Mouse (Mus musculus) ES-Bruce4 (cell line): Measurements from ENCODE around the gene Ribc2. TPM values are rescaled to one million over a fixed set of nuclear protein-coding genes. Genes with fewer than 3 reads are reported as not detected.

Source experiments
- H3K27ac ChIP-seq: 2 replicates; pipeline ENCODE4 v1.5.1; 2012; ENCODE audit warnings: low read length, inconsistent platforms; ENCODE audit not compliant: insufficient read depth
- H3K27me3 ChIP-seq: 2 replicates; pipeline ENCODE4 v1.6.1; 2012; ENCODE audit warnings: mild to moderate bottlenecking, low read length, inconsistent platforms; ENCODE audit not compliant: control insufficient read depth, poor library complexity, insufficient read depth, severe bottlenecking
- H3K36me3 ChIP-seq: 2 replicates; pipeline ENCODE4 v1.6.1; 2012; ENCODE audit warnings: inconsistent platforms, mild to moderate bottlenecking, low read length, moderate library complexity; ENCODE audit not compliant: control insufficient read depth, poor library complexity, insufficient read depth, severe bottlenecking
- H3K4me1 ChIP-seq: one replicate; pipeline ENCODE4 v1.8.1; 2011; ENCODE audit warnings: low read length; ENCODE audit not compliant: control insufficient read depth, insufficient read depth
- H3K4me3 ChIP-seq: 2 replicates; pipeline ENCODE4 v1.5.1; 2011; ENCODE audit warnings: low read depth, mild to moderate bottlenecking, low read length
- H3K9ac ChIP-seq: 2 replicates; pipeline ENCODE4 v1.6.1; 2012; ENCODE audit warnings: low read depth, mild to moderate bottlenecking, inconsistent platforms; ENCODE audit not compliant: poor library complexity, severe bottlenecking
- H3K9me3 ChIP-seq: replicated peaks from 2 replicates; pipeline ENCODE4 v1.6.1; 2012; ENCODE audit warnings: mild to moderate bottlenecking, low read length, inconsistent platforms; ENCODE audit not compliant: control insufficient read depth, poor library complexity, insufficient read depth, severe bottlenecking
- CTCF ChIP-seq: IDR thresholded peaks from one replicate; pipeline ENCODE4 v1.8.1; 2011; ENCODE audit warnings: low read depth, low read length
- EP300 ChIP-seq: IDR thresholded peaks from 2 replicates; pipeline ENCODE4 v1.6.1; 2011; ENCODE audit warnings: low read depth, low read length; ENCODE audit not compliant: insufficient read depth
- POLR2A ChIP-seq: IDR thresholded peaks from one replicate; pipeline ENCODE4 v1.8.1; 2011; ENCODE audit warnings: low read length; ENCODE audit not compliant: insufficient read depth
- polyA plus RNA-seq: library from polyadenylated mRNA; stranded (reverse); fragments of >200 nt; gene quantifications from 2 replicates; pipeline ENCODE4 v1.2.4, GENCODE M21; 2011; ENCODE audit warnings: low read depth; ENCODE audit not compliant: missing spikeins, insufficient read depth, insufficient read length

The Ribc2 gene
- polyA plus RNA-seq, result not detected in 2 replicates

DNA sequence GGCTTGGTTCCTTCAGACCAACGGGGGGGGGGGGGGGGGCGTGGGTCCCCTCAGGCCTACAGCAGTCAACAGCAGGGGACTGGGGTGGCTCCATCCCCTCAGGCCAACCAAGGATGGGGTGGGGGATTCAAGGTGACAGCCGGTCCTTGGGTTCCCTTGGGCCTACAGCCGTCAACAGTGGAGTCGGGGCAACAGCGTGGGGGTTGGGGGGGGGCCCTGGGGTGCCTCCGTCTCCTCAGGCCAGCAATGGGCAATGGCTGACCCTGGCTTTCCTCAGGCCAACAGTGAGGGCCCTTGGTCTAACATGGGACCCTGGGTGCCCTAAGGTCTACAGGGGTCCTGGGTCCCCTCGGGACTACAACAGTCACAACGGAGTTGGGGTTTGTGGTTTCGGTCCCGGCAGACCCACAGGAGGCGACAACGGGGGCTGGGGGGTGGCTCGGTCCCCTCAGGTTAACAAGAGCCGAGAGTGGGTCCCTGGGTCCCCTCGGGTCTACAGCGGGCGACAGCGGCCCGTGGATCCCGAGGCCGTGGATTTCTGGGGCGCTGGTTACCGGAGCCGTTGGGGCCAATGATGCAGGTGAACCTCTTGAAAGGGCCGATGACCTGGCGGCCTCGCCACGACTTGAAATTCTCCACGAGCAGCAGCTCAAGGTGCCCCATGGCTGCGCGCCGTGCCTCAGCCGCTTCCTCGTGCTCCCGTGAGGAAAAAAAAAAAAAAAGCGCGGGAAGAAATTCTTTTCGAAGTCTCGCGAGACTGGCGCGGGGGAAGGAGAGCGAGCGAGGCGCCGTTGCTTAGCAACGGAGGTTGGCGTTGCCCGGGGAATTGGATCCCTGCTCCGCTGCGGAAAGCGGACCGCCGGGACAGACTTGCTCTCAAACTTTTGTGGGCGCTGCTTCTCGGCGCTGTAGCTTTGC is at the start of gene Ribc2, which contains the start of gene Smc1b:
TSS of gene Ribc2 (plus strand) at position 804 of the 918 bp plus-strand sequence.
TSS of gene Smc1b (minus strand) at position 690 of the 918 bp plus-strand sequence.
- H3K4me3 ChIP-seq, result peak within 1 kb of the TSS; percentile 43
- H3K36me3 ChIP-seq, result no peaks in the 10 kb centered on the region
- no peaks in the 10 kb centered on the region for H3K9me3 ChIP-seq
- H3K27ac ChIP-seq, result no peak within 1 kb of the TSS
- TF ChIP-seq POLR2A (no peak), EP300 (no peak), CTCF (no peak)
- no peaks in the 10 kb centered on the region for H3K4me1 ChIP-seq
- no peaks in the 10 kb centered on the region; the same call in none of the 2 replicates for H3K27me3 ChIP-seq
- H3K9ac ChIP-seq, result peak within 1 kb of the TSS; percentile 44

GRCm38 (mm10) chr15:85085641-85086040 is 46.2 kb upstream of the Ribc2 start:
- Histone ChIP-seq H3K27ac (no peak overlapping the region), H3K9ac (no peak overlapping the region), H3K36me3 (no peaks in the 10 kb centered on the region), H3K4me1 (no peaks in the 10 kb centered on the region), H3K9me3 (no peaks in the 10 kb centered on the region), H3K27me3 (no peaks in the 10 kb centered on the region), H3K4me3 (peak overlapping the region; percentile 12; the same call in 1 of the 2 replicates)
- TF ChIP-seq CTCF, result no peak
- no peak for TF ChIP-seq EP300
- TF ChIP-seq POLR2A, result no peak

DNA sequence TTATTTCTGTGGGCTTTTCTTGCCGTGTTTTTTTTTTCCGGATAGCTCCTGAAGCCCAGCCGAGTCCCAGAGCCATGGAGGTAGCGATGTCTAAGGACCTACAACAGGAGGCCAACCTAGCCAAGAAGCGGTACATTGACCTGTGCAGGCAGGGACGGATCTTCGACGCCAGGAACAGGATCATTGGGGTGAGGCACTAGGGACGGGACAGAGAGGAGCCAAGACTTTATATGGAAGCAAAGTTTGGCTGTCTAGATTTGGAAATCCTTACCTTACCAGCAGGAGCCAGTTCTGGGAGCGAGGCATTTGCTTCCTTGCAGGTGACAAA is 279 bp downstream of the Ribc2 start:
- TF ChIP-seq CTCF (no peak), POLR2A (no peak)

DNA sequence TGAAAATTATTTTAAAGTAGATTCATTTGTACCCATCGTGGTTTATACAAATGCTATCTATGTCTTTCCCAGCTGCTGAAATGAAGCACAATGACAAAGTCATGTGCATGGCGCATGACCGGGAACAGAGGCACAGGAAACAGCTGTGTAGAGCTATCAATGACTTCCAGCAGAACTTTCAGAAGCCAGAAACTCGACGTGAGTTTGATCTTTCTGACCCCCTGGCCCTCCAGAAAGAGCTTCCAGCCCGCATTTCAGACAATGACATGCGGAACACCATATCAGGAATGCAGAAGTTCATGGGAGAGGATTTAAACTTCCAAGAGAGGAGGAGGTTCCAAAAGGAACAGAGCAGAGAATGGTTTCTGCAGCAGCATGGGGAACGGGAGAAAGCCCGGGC is 3.3 kb downstream of the Ribc2 start:
- no peaks in the 10 kb centered on the region; the same call in none of the 2 replicates for H3K27me3 ChIP-seq
- H3K27ac ChIP-seq, result no peak overlapping the region
- H3K4me1 ChIP-seq, result no peaks in the 10 kb centered on the region
- no peaks in the 10 kb centered on the region for H3K9me3 ChIP-seq
- H3K36me3 ChIP-seq, result no peaks in the 10 kb centered on the region
- TF ChIP-seq EP300 (no peak), POLR2A (no peak), CTCF (no peak)
- no peak overlapping the region for H3K9ac ChIP-seq
- H3K4me3 ChIP-seq, result no peak overlapping the region

More for the DNA sequence above, 279 bp downstream of the Ribc2 start:
- no peaks in the 10 kb centered on the region for H3K36me3 ChIP-seq
- H3K9ac ChIP-seq, result no peak overlapping the region
- no peak overlapping the region for H3K27ac ChIP-seq
- peak overlapping the region; percentile 5 for H3K4me3 ChIP-seq
- no peaks in the 10 kb centered on the region; the same call in none of the 2 replicates for H3K27me3 ChIP-seq
- no peaks in the 10 kb centered on the region for H3K9me3 ChIP-seq
- H3K4me1 ChIP-seq, result no peaks in the 10 kb centered on the region

- Histone ChIP-seq H3K9me3 (no peaks in the 10 kb centered on the region), H3K36me3 (no peaks in the 10 kb centered on the region), H3K27me3 (no peaks in the 10 kb centered on the region), H3K9ac (no peak overlapping the region), H3K4me3 (no peak overlapping the region), H3K4me1 (peaks cover 1% of the 10 kb centered on the region), H3K27ac (no peak overlapping the region)
- TF ChIP-seq EP300 (no peak), CTCF (no peak), POLR2A (no peak)
Measured at GRCm38 (mm10) chr15:85141290-85141689, 9.4 kb downstream of the Ribc2 start.

DNA sequence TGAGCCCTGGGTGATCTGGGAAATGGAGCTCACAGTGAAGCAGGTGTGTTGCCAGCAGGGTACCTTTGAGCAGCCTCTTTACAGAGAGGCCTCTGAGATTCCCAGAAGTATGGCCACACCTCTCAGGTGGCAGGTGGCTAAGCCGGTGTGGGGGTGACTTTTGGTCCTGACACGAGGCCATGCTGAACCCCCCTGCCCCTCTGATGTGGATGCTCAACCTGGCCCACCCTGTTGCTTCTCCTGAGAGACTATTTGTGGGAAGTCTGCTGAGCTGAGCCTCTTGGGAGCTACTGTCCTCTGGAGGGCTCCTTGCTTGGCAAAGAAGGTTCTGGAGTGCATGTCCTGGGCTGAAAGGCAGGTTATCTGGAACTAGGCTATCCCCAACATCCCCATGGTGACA is 10.6 kb downstream of the Ribc2 start:
- Histone ChIP-seq H3K9me3 (no peaks in the 10 kb centered on the region), H3K27me3 (no peaks in the 10 kb centered on the region), H3K4me3 (no peak overlapping the region), H3K27ac (no peak overlapping the region), H3K9ac (no peak overlapping the region), H3K4me1 (peaks cover 1% of the 10 kb centered on the region), H3K36me3 (no peaks in the 10 kb centered on the region)
- TF ChIP-seq CTCF (no peak), EP300 (no peak), POLR2A (no peak)
